ENCODE assay signal across 28 mouse cellular contexts in genomic region chr13:28449026-28449425, GRCm38 (mm10).
"Had no signal": no experiment of that assay in that cellular context is flagged by ENCODE, and none has a peak within 500 bp of the region (broad histone marks: within the 10 kb centered on the region; RNA-seq: fewer than 3 reads in every experiment).

No protein-coding gene starts in this region.

- H3K9me3 ChIP-seq: embryonic facial prominence, embryonic 10.5 days; embryonic facial prominence, embryonic 12.5 days; embryonic facial prominence, embryonic 13.5 days; embryonic facial prominence, embryonic 15.5 days; forebrain, embryonic 10.5 days; forebrain, embryonic 12.5 days; forebrain, embryonic 13.5 days; forebrain, embryonic 15.5 days had no signal

- H3K36me3 ChIP-seq: embryonic facial prominence, embryonic 10.5 days; embryonic facial prominence, embryonic 12.5 days; embryonic facial prominence, embryonic 13.5 days; embryonic facial prominence, embryonic 15.5 days; forebrain, embryonic 10.5 days; forebrain, embryonic 12.5 days; forebrain, embryonic 15.5 days had no signal

- H3K27ac ChIP-seq: embryonic facial prominence, embryonic 10.5 days; embryonic facial prominence, embryonic 12.5 days; embryonic facial prominence, embryonic 13.5 days; embryonic facial prominence, embryonic 15.5 days; forebrain, embryonic 10.5 days; forebrain, embryonic 12.5 days; forebrain, embryonic 13.5 days; forebrain, embryonic 15.5 days; gastrocnemius, adult 2 months; heart, adult 2 months had no signal

- H3K9ac ChIP-seq: embryonic facial prominence, embryonic 12.5 days; embryonic facial prominence, embryonic 13.5 days; embryonic facial prominence, embryonic 15.5 days; forebrain, embryonic 12.5 days; forebrain, embryonic 13.5 days; forebrain, embryonic 15.5 days; forebrain, postnatal 0 days had no signal

- H3K4me1 ChIP-seq: embryonic facial prominence, embryonic 10.5 days; embryonic facial prominence, embryonic 12.5 days; embryonic facial prominence, embryonic 13.5 days; embryonic facial prominence, embryonic 15.5 days had no signal

- H3K4me3 ChIP-seq: embryonic facial prominence, embryonic 10.5 days; embryonic facial prominence, embryonic 12.5 days; embryonic facial prominence, embryonic 13.5 days; embryonic facial prominence, embryonic 15.5 days; erythroblast, embryonic 14.5 days; forebrain, embryonic 10.5 days; forebrain, embryonic 12.5 days; forebrain, embryonic 13.5 days; forebrain, embryonic 15.5 days; gastrocnemius, adult 2 months; heart, adult 2 months had no signal

- ATAC-seq: forebrain, embryonic 13.5 days; forebrain, embryonic 14.5 days; forebrain, embryonic 15.5 days; forebrain, embryonic 16.5 days; forebrain, postnatal 0 days had no signal

- H3K4me2 ChIP-seq: embryonic facial prominence, embryonic 12.5 days; embryonic facial prominence, embryonic 13.5 days; embryonic facial prominence, embryonic 15.5 days; forebrain, embryonic 12.5 days; forebrain, embryonic 13.5 days; forebrain, embryonic 15.5 days had no signal

- DNase-seq: cerebellum, adult 2 months; cerebellum, adult 8-10 months; cerebellum, adult 9-10 months; cerebellum, adult 9-11 months; cerebellum, postnatal 10 days; cerebellum, postnatal 14 days; cerebellum, postnatal 25 days; cerebellum, postnatal 36 days; embryo, embryonic 11 days; forebrain, postnatal 0 days; gastrocnemius, adult 2 months; gastrocnemius, postnatal 10 days; gastrocnemius, postnatal 14 days; gastrocnemius, postnatal 25 days; gastrocnemius, postnatal 36 days; heart, adult 18-20 months; heart, adult 2 months had no signal

- H3K27me3 ChIP-seq: embryonic facial prominence, embryonic 12.5 days; embryonic facial prominence, embryonic 13.5 days; embryonic facial prominence, embryonic 15.5 days; forebrain, embryonic 12.5 days; forebrain, embryonic 13.5 days; forebrain, embryonic 15.5 days had no signal
